Comparison of ENCODE assay signal across 8 mouse cellular contexts in the genomic region with DNA sequence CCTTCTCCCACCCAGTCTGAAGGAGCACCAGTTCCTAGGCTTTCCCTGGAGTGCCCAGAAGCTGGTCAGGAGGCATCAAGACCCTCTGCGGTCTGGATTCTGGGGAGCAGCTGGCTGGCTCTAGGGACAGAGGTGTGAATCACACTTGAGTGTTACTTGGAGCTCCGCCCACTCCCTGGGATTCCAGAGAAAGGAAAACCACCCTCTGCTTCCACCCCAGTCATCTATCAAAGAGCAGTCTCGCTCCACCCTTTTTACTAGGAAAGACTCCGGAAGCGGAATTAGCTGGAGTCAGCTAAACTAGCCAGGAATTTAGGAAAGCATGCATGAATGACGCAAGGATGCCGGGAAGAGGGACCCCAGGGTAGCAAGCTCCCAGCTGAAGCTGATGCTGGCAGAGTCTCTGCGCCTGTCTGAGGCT. TPM values are rescaled to one million over a fixed set of nuclear protein-coding genes. Genes with fewer than 3 reads are reported as not detected.
A peak's percentile ranks its signal among the peaks of the same experiment; 100 is the strongest.
DNase-seq lines count a peak whose midpoint lies in the region; ATAC-seq and TF ChIP-seq lines count a peak whose summit lies in the region.

No protein-coding gene starts in this region.

- H3K4me1 ChIP-seq in megakaryocyte, embryonic 14.5 days: peaks cover 11% of the 10 kb centered on the region
- H3K4me1 ChIP-seq in kidney, adult 2 months (ENCODE audit: control insufficient read depth, insufficient read depth, low read length): no peaks in the 10 kb centered on the region

- WGBS in kidney, adult 2 months: 4% methylated on average over 8 of the region's 8 CpGs

- no peak overlapping the region for H3K27ac ChIP-seq in kidney, adult 2 months (ENCODE audit: insufficient read depth, low read depth, low read length)

- no peaks in the 10 kb centered on the region for H3K9me3 ChIP-seq in megakaryocyte, embryonic 14.5 days

- no peaks in the 10 kb centered on the region for H3K36me3 ChIP-seq in megakaryocyte, embryonic 14.5 days (replicated peaks; ENCODE audit: low read length)
- H3K36me3 ChIP-seq in kidney, adult 2 months (ENCODE audit: control insufficient read depth, insufficient read depth, low read length): no peaks in the 10 kb centered on the region

- H3K4me3 ChIP-seq in megakaryocyte, embryonic 14.5 days (replicated peaks): peak overlapping the region; percentile 1
- H3K4me3 ChIP-seq in kidney, adult 2 months (ENCODE audit: insufficient read depth, low read depth, low read length): no peak overlapping the region

- ATAC-seq in megakaryocyte, adult 5-6 weeks (ENCODE audit: poor library complexity, severe bottlenecking): no peak

- TF ChIP-seq CTCF in kidney, adult 2 months (conservative IDR thresholded peaks at IDR 0.05; ENCODE audit: insufficient read depth, insufficient read length, low read depth, low read length): no peak

- peak; percentile 35 to 46 for DNase-seq in gastrocnemius, adult 8-10 months (ENCODE audit: low spot score in 2 of 2)
- peak; percentile 80 for DNase-seq in kidney, adult 2 months
- peak; percentile 36 for DNase-seq in lung, postnatal 14 days
- peak; percentile 49 for DNase-seq in yolk sac, embryonic 10.5 days (ENCODE audit: low spot score)
- DNase-seq in cerebellum, adult 9-11 months: no peak
- DNase-seq in cerebellum, adult 8-10 months: no peak

- H3K27me3 ChIP-seq in megakaryocyte, embryonic 14.5 days (replicated peaks): peaks cover 62% of the 10 kb centered on the region
- H3K27me3 ChIP-seq in kidney, adult 2 months (replicated peaks; ENCODE audit: control insufficient read depth, insufficient read depth, low read length): no peaks in the 10 kb centered on the region

- no peak for TF ChIP-seq POLR2A in kidney, adult 2 months (IDR thresholded peaks at IDR 0.05; ENCODE audit: low read depth, low read length)

RNA-seq across cellular contexts. Expression of a gene that starts 18.9 kb away (rescaled TPM):
- polyA plus RNA-seq in megakaryocyte, embryonic 14.5 days (2012; ENCODE audit: insufficient read depth, low replicate concordance): 0.20 TPM in 1 of 2 replicates, not detected in the other
- total RNA-seq in megakaryocyte, adult 5-6 weeks (2015): not detected in 2 replicates
- total RNA-seq in megakaryocyte, adult 5-6 weeks (2017): not detected in 2 replicates
- total RNA-seq in gastrocnemius, adult 8-10 months (2022): 1 to 10 TPM in 2 of 4 experiments, under 1 TPM in 2; 0.56 to 1.3 (median 1.1) TPM
- polyA plus RNA-seq in kidney, adult 2 months (2012; rRNA removed): 2.9 and 4.8 TPM in 2 replicates

Comparison
In these comparisons a context has a peak if more than half of its experiments do, and no peak if none do; other contexts are left out.
1. DNase-seq: peak in gastrocnemius, adult 8-10 months (2 of 2), kidney, adult 2 months (single experiment), lung, postnatal 14 days (single experiment) and yolk sac, embryonic 10.5 days (single experiment); none in cerebellum, adult 9-11 months (single experiment) and cerebellum, adult 8-10 months (single experiment).